Mouse (Mus musculus) C2C12 (cell line): ENCODE results near the gene C2cd2. TPM values are rescaled to one million over a fixed set of nuclear protein-coding genes. Genes with fewer than 3 reads are reported as not detected.

Experiments
- H3K27me3 ChIP-seq: one replicate; pipeline ENCODE4 v1.6.1; 2011; ENCODE audit not compliant: control insufficient read depth, insufficient read depth, insufficient read length
- H3K36me3 ChIP-seq: one replicate; pipeline ENCODE4 v1.6.1; 2011; ENCODE audit not compliant: control insufficient read depth, insufficient read depth
- H3K4me3 ChIP-seq: one replicate; pipeline ENCODE4 v1.5.1; 2011; ENCODE audit warnings: mild to moderate bottlenecking, control low read depth; ENCODE audit not compliant: poor library complexity, insufficient read depth, severe bottlenecking
- H3K79me2 ChIP-seq: one replicate; pipeline ENCODE4 v1.6.1; 2011; ENCODE audit not compliant: control insufficient read depth, insufficient read depth
- H3K79me3 ChIP-seq: one replicate; pipeline ENCODE4 v1.6.1; 2011; ENCODE audit warnings: low read depth, control low read depth
- H3ac ChIP-seq: one replicate; pipeline ENCODE3; 2011; ENCODE audit warnings: low read depth; ENCODE audit not compliant: control insufficient read depth, insufficient read length
- CEBPB ChIP-seq: IDR thresholded peaks from one replicate; pipeline ENCODE4 v1.6.1; 2011; ENCODE audit warnings: low read depth, mild to moderate bottlenecking, control low read depth, moderate library complexity
- CTCF ChIP-seq: IDR thresholded peaks from one replicate; pipeline ENCODE4 v1.5.1; 2011; ENCODE audit not compliant: control insufficient read depth, insufficient read depth, insufficient read length
- FOSL1 ChIP-seq: IDR thresholded peaks from one replicate; pipeline ENCODE4 v1.8.0; 2011; ENCODE audit warnings: mild to moderate bottlenecking, low read length; ENCODE audit not compliant: poor library complexity, insufficient read depth, severe bottlenecking
- MAX ChIP-seq: IDR thresholded peaks from one replicate; pipeline ENCODE4 v1.6.1; 2011; ENCODE audit warnings: mild to moderate bottlenecking, control low read depth
- MYOD1 ChIP-seq: IDR thresholded peaks from one replicate; pipeline ENCODE4 v1.6.1; 2011; ENCODE audit warnings: low read depth; ENCODE audit not compliant: control insufficient read depth, insufficient read length
- MYOG ChIP-seq: IDR thresholded peaks from one replicate; pipeline ENCODE4 v1.6.1; 2011; ENCODE audit not compliant: control insufficient read depth, insufficient read length; ENCODE audit errors: extremely low read depth
- USF1 ChIP-seq: IDR thresholded peaks from one replicate; pipeline ENCODE4 v1.6.1; 2011; ENCODE audit warnings: low read depth, mild to moderate bottlenecking, control low read depth, moderate library complexity
- microRNA-seq: library from miRNA; unstranded; fragments of <30 nt; microRNA quantifications from one replicate; pipeline ENCODE4, GENCODE M21; 2019; ENCODE audit warnings: borderline microRNAs expressed
- polyA plus RNA-seq: library from polyadenylated mRNA; unstranded; fragments of >200 nt; fragmentation: generic; extraction: Trizol; gene quantifications from one replicate; pipeline ENCODE4 v1.2.1, GENCODE M21; 2012; ENCODE audit warnings: missing spikeins

Gene C2cd2
- polyA plus RNA-seq, 1 experiment, result 9.3 TPM

DNA sequence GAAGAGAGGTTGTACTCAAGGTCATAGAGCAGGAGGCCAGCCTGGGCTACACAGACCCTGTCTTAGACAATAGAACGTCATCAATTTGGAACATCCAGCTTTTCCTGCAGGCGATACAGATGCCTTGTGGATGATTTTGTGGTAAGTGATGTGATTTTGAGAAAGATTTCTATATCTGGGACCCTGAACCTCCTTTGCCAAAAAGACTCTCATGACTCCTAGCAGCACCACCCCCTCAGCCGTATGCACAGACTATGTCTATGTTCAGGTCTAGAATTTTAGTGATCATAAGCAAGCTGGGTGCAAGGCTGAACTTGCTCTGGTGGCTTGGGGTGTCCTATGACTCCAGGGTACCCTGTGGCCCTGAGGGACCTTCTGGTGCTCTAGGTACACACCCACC lies 156.8 kb downstream of the C2cd2 start:
- no peak for TF ChIP-seq MYOG
- TF ChIP-seq USF1, result no peak
- TF ChIP-seq MYOD1, result no peak
- no peak for TF ChIP-seq FOSL1
- TF ChIP-seq CTCF, result no peak
- no peak for TF ChIP-seq MAX
- TF ChIP-seq CEBPB, result no peak
- no peak overlapping the region for H3ac ChIP-seq
- no peaks in the 10 kb centered on the region for H3K79me3 ChIP-seq
- no peaks in the 10 kb centered on the region for H3K79me2 ChIP-seq
- no peaks in the 10 kb centered on the region for H3K27me3 ChIP-seq
- peaks cover 72% of the 10 kb centered on the region for H3K36me3 ChIP-seq
- no peak overlapping the region for H3K4me3 ChIP-seq

Small RNAs within 50 kb of the gene (microRNA-seq; reads per million reads assigned to microRNA genes)
- gene Mir6964, result 0.12 reads per million

Other genes with a start within 250 kb of the C2cd2 start
- not detected for gene Ripk4, start 198.8 kb downstream of the C2cd2 start, polyA plus RNA-seq
- gene Prdm15, start 110.7 kb downstream of the C2cd2 start, polyA plus RNA-seq, result 4.4 TPM
- 11.5 TPM for gene Zbtb21, start within 50 bp of the C2cd2 start, polyA plus RNA-seq
- gene B230307C23Rik, start 34.7 kb upstream of the C2cd2 start, polyA plus RNA-seq, result 5.2 TPM
- gene A630089N07Rik, start 119.9 kb upstream of the C2cd2 start, polyA plus RNA-seq, result 1.2 TPM